Mouse (Mus musculus) heart, embryonic 12.5 days (tissue): ENCODE results near the gene Mast3. TPM values are rescaled to one million over a fixed set of nuclear protein-coding genes. Genes with fewer than 3 reads are reported as not detected.
A peak's percentile ranks its signal among the peaks of the same experiment; 100 is the strongest.

Experiments
- ATAC-seq: fragments of 200-750 bp; cut with Nextera tagmentation; 2 replicates; pipeline ENCODE4 v1.8.0; 2017; ENCODE audit warnings: moderate TSS enrichment, moderate library complexity; ENCODE audit not compliant: insufficient number of reproducible peaks, low FRiP score
- H3K27ac ChIP-seq: fragments of 300-500 bp; sonication (generic); 2 replicates; pipeline ENCODE4 v1.5.1; 2016; ENCODE audit warnings: mild to moderate bottlenecking, moderate library complexity; ENCODE audit not compliant: poor library complexity, severe bottlenecking
- H3K27me3 ChIP-seq: fragments of 300-500 bp; sonication (generic); replicated peaks from 2 replicates; pipeline ENCODE4 v1.6.1; 2016; ENCODE audit warnings: mild to moderate bottlenecking, moderate library complexity
- H3K36me3 ChIP-seq: fragments of 300-500 bp; sonication (generic); 2 replicates; pipeline ENCODE4 v1.6.1; 2016; ENCODE audit warnings: mild to moderate bottlenecking, moderate library complexity
- H3K4me1 ChIP-seq: fragments of 300-500 bp; sonication (generic); replicated peaks from 2 replicates; pipeline ENCODE4 v1.6.1; 2016; ENCODE audit warnings: mild to moderate bottlenecking
- H3K4me2 ChIP-seq: fragments of 300-500 bp; sonication (generic); 2 replicates; pipeline ENCODE4 v1.6.1; 2016; ENCODE audit warnings: mild to moderate bottlenecking, moderate library complexity
- H3K4me3 ChIP-seq: fragments of 300-500 bp; sonication (generic); 2 replicates; pipeline ENCODE4 v1.5.1; 2016; ENCODE audit warnings: mild to moderate bottlenecking
- H3K9ac ChIP-seq: fragments of 300-500 bp; sonication (generic); 2 replicates; pipeline ENCODE4 v1.6.1; 2016; ENCODE audit warnings: mild to moderate bottlenecking, moderate library complexity
- H3K9me3 ChIP-seq: fragments of 300-500 bp; sonication (generic); replicated peaks from 2 replicates; pipeline ENCODE4 v1.6.1; 2016; ENCODE audit warnings: mild to moderate bottlenecking, moderate library complexity
- WGBS: fragments of 180-500 bp; shearing (Covaris S2); methylation state at CpG from one replicate; pipeline ENCODE4 v1.1.7; 2016; 5-methylcytosine and 5-hydroxymethylcytosine counted together
- polyA plus RNA-seq: library from polyadenylated mRNA; unstranded; fragments of >200 nt; fragmentation: Nextera tagmentation; extraction: Ambion mirVana; gene quantifications from 2 replicates; pipeline ENCODE4 v1.2.1, GENCODE M21; 2016

The Mast3 gene
- polyA plus RNA-seq, 1 experiment from 2014 or later: 8.1 TPM

DNA sequence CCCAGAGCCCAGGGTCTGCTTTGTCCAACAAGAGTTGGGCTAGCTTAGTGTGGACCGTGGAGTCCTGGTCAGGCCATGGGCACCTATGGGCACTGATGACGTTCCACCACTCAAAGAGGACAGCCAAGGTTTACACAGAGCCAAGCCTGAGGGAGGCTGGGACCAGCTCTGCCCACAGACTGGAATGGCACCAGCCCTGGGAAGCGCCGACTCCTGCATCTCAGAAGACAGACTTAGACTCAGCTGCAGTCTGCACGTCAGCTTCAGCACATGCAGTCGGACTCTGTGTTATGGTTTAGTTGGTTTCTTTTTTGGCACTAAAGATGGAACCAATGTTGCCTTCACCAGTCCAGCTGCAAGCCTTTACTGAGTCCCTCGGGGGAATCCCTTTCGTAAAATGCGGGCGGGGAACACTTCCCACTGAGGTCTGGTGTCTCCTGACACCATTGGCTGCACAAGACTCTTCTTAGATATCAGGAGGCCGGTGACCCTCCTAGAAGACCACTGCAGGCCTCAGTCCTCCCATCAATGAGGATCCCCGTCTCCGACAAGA lies 54.6 kb downstream of the Mast3 start:
- Histone ChIP-seq H3K9me3 (no peaks in the 10 kb centered on the region), H3K9ac (no peak overlapping the region), H3K4me2 (no peak overlapping the region), H3K4me1 (peaks cover 18% of the 10 kb centered on the region), H3K27ac (no peak overlapping the region), H3K4me3 (no peak overlapping the region), H3K36me3 (no peaks in the 10 kb centered on the region), H3K27me3 (peaks cover 54% of the 10 kb centered on the region)
- 80% methylated on average over 13 of the region's 13 CpGs for WGBS
- ATAC-seq: no peak

DNA sequence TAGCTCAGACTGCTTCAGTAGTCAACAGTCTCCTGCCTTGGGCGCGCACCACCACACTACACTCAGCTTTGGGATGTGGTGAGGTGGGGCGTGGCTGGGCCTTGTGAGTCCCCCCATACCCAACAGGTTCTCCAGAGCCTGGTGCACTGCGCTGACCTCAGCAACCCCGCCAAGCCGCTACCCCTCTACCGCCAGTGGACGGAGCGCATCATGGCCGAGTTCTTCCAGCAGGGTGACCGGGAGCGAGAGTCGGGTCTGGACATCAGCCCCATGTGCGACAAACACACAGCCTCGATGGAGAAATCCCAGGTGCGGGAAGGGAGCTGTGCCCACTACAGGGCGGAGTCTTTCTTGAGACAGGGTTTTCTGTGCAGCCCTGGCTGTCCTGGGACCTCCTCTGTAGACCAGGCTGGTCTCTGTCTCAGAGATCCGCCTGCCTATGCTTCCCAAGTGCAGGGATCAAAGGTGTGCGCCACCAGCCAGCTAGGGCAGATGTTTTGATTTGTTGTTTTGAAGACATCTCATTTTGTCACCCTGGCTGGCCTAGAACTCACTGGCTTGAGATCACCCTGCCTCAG lies 55.7 kb downstream of the Mast3 start:
- no peak overlapping the region for H3K9ac ChIP-seq
- H3K27me3 ChIP-seq: peaks cover 64% of the 10 kb centered on the region
- peaks cover 15% of the 10 kb centered on the region for H3K4me1 ChIP-seq
- no peak overlapping the region for H3K4me3 ChIP-seq
- no peak overlapping the region for H3K27ac ChIP-seq
- H3K4me2 ChIP-seq: no peak overlapping the region
- H3K36me3 ChIP-seq: no peaks in the 10 kb centered on the region
- 73% methylated on average over 19 of the region's 19 CpGs for WGBS
- ATAC-seq: no peak
- no peaks in the 10 kb centered on the region for H3K9me3 ChIP-seq

DNA sequence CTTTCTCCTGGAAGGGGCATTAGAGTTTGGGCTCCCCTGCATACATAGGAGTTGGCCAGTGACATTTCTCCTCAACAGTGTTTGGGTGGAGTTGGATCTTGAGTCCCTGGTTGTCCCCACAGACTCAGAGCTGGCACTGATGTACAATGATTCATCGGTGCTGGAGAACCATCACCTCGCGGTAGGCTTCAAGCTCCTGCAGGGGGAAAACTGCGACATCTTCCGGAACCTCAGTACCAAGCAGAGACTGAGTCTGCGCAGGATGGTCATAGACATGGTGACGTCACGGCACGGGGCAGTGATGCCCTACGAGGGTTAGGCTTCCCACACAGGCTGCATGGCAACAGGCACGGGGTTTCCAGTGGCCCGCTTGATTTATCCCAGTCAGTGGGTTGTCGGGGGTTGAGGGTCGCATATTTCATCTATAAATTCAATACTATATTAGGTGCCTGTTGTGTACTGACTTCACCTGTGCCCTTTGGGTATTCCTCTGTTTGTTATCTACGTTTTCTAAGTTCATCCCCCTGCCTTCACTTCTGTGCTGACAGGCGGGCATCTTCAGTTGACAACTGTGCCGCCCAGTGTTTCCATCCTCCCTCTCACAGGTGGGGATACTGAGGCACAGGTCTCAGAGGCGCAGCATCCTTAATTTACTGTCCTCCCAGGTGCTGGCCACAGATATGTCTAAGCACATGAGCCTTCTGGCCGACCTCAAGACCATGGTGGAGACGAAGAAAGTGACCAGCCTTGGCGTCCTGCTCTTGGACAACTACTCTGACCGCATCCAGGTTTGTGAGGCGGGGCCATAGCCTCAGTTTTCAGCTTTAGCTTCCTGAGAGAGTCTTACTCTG lies 56.4 kb downstream of the Mast3 start:
- H3K27ac ChIP-seq: no peak overlapping the region
- H3K9me3 ChIP-seq: no peaks in the 10 kb centered on the region
- H3K9ac ChIP-seq: no peak overlapping the region
- ATAC-seq: no peak
- H3K27me3 ChIP-seq: peaks cover 72% of the 10 kb centered on the region
- 76% methylated on average over 23 of the region's 23 CpGs for WGBS
- H3K4me2 ChIP-seq: no peak overlapping the region
- H3K36me3 ChIP-seq: no peaks in the 10 kb centered on the region
- H3K4me1 ChIP-seq: peaks cover 14% of the 10 kb centered on the region
- no peak overlapping the region for H3K4me3 ChIP-seq

DNA sequence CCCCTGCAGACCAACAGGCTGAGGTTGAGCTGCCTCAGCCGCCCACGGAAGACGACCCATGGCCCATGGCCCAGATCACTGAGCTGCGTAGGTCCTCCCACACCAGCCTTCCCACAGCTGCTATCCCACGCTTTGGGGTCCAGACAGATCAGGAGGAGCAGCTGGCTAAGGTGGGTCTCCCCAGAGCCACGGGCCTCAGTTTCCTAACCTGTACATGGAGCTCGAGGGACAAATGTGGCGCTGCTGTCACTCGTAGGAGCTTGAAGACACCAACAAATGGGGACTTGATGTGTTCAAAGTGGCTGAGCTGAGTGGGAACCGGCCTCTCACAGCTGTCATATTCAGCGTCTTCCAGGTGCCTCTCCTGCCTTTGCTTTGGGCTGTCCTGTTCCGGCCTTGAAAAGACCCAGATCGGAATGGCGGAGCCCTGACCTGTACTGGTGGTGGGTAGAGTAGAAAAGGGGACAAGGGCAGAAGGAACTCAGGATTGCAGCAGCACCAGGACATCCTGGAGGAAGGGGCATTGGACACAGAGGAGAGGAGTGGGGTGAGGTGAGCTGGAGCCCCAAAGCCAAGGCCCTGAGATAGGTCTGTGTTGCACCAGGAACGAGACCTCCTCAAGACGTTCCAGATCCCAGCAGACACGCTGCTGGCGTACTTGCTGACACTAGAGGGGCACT lies 57.5 kb downstream of the Mast3 start:
- H3K36me3 ChIP-seq: no peaks in the 10 kb centered on the region
- no peak for ATAC-seq
- no peaks in the 10 kb centered on the region for H3K9me3 ChIP-seq
- 79% methylated on average over 18 of the region's 18 CpGs for whole genome bisulfite sequencing
- H3K4me1 ChIP-seq: peaks cover 16% of the 10 kb centered on the region
- H3K27me3 ChIP-seq: peaks cover 83% of the 10 kb centered on the region
- H3K9ac ChIP-seq: no peak overlapping the region
- H3K27ac ChIP-seq: no peak overlapping the region
- no peak overlapping the region for H3K4me3 ChIP-seq
- no peak overlapping the region for H3K4me2 ChIP-seq

DNA sequence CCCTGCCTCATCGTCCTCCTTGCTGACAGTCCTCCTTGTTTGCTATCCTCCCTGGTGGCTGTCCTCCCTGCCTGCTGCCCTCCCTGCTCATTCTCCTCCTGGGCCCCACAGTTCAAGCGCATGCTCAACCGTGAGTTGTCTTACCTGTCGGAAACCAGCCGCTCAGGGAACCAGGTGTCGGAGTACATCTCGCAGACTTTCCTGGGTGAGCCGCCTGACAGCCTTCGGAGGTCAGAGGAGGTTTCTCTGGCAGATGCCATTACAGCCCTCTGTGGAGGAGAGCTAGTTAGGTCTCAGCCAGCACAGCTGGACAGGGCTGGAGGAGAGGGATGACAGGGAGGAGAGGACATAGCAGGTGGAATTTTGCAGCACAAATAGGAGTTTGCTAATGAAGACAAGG lies 58.2 kb downstream of the Mast3 start:
- WGBS: 52% methylated on average over 9 of the region's 9 CpGs
- ATAC-seq: no peak
- peaks cover 23% of the 10 kb centered on the region for H3K4me1 ChIP-seq
- no peak overlapping the region for H3K4me2 ChIP-seq
- H3K4me3 ChIP-seq: no peak overlapping the region
- no peak overlapping the region for H3K9ac ChIP-seq
- H3K9me3 ChIP-seq: no peaks in the 10 kb centered on the region
- H3K27me3 ChIP-seq: peaks cover 90% of the 10 kb centered on the region
- H3K27ac ChIP-seq: no peak overlapping the region
- H3K36me3 ChIP-seq: no peaks in the 10 kb centered on the region

DNA sequence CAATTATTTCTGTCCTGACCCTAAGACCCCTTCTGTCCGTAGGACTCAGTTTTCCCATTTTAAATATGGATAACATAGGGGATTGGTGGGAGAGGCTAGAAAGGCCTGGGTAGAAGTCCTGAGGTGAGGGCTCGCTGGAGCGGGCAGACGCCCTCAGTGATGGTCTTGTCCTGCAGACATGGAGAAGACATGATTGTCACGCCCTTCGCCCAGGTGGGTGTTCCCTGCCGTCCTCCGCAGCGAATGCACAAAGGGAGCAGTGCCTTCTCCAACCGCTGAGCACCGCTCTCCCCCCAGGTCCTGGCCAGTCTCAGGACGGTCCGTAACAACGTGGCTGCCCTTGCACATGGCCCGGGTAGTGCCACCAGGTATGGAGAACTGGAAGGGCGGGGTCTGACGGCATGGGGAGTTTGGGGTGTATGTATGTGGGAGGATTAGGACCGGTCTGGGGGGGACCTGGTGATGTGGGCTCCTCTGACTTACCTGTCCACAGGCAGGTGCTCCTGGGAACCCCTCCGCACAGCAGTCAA lies 59.1 kb downstream of the Mast3 start:
- H3K4me2 ChIP-seq: no peak overlapping the region
- no peak for ATAC-seq
- H3K9ac ChIP-seq: no peak overlapping the region
- H3K36me3 ChIP-seq: no peaks in the 10 kb centered on the region
- peaks cover 32% of the 10 kb centered on the region for H3K4me1 ChIP-seq
- no peaks in the 10 kb centered on the region for H3K9me3 ChIP-seq
- H3K27me3 ChIP-seq: peaks cover 90% of the 10 kb centered on the region
- H3K27ac ChIP-seq: no peak overlapping the region
- no peak overlapping the region for H3K4me3 ChIP-seq
- WGBS: 49% methylated on average over 19 of the region's 19 CpGs

DNA sequence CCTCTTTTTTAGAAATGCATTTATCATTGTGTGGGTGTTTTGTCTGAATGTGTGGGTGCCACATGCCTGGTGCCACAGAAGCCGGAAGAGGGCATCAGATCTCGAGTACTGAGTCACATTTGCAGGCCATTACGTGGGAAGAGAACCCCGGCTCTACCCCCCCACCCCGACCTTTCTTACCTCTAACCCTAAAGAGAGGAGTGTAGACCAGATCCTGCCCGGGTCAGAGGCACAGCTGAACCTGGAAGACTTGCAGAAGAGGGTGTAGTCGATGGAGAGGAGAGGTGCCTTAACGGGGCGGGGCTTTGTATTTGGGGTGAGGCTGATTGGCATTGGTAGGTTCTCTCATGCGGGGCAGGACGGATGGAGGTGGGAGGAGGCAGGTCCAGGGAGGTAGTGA lies 60.0 kb downstream of the Mast3 start:
- no peak overlapping the region for H3K4me3 ChIP-seq
- no peaks in the 10 kb centered on the region for H3K9me3 ChIP-seq
- H3K4me1 ChIP-seq: peaks cover 33% of the 10 kb centered on the region
- H3K27me3 ChIP-seq: peaks cover 86% of the 10 kb centered on the region
- no peaks in the 10 kb centered on the region for H3K36me3 ChIP-seq
- 47% methylated on average over 11 of the region's 11 CpGs for WGBS
- no peak overlapping the region for H3K9ac ChIP-seq
- no peak for ATAC-seq
- no peak overlapping the region for H3K4me2 ChIP-seq
- no peak overlapping the region for H3K27ac ChIP-seq

DNA sequence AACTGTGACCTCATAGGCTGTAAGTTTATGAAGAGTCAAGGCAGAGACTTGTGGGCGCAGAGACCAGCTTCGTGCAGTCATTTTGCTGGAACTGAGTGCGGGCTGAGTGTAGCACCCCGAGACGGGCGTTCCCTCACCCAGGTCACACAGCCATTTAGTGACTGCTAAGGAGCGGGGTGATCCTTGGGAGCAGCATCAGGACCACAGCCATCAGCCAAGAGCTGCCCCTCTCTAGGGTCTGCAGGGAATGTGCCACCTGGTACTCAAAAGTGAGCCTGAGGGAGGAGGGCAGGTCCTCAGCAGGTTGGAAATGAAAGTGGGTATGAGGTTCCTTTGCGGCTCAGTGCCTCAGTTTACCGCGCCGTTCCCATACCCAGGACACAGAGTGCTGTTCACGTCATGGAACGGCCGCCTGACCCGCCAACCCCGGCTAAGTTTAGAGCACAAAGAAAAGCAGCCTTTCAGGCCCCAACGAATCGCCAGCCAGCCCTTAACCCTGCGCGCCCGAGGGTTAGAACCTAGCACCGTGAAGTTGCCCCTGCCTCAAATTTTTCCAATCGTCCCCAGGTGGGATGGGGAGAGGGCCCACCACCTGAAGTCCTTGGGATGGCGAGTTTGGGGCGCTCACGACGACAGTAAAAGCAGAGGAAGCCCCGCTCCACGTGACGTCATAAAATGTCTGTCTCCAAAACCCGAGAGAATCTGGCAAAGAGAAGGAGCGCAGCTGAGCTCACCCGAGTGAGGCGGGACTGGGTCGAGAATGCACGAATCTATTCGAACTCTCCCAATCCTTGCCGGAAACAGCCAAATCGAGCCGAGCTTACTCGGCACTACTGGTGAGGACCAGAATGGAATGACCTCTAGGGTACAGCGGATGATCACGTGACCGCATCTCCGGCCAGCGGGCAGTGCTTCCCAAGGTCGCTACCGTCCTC lies 60.9 kb downstream of the Mast3 start:
- Histone ChIP-seq H3K27ac (no peak overlapping the region), H3K9ac (no peak overlapping the region), H3K27me3 (peaks cover 77% of the 10 kb centered on the region), H3K36me3 (no peaks in the 10 kb centered on the region), H3K4me1 (peaks cover 33% of the 10 kb centered on the region), H3K4me3 (peak overlapping the region; percentile 35), H3K4me2 (peak overlapping the region; percentile 60), H3K9me3 (no peaks in the 10 kb centered on the region)
- 5% methylated on average over 48 of the region's 48 CpGs for WGBS
- ATAC-seq: no peak

DNA sequence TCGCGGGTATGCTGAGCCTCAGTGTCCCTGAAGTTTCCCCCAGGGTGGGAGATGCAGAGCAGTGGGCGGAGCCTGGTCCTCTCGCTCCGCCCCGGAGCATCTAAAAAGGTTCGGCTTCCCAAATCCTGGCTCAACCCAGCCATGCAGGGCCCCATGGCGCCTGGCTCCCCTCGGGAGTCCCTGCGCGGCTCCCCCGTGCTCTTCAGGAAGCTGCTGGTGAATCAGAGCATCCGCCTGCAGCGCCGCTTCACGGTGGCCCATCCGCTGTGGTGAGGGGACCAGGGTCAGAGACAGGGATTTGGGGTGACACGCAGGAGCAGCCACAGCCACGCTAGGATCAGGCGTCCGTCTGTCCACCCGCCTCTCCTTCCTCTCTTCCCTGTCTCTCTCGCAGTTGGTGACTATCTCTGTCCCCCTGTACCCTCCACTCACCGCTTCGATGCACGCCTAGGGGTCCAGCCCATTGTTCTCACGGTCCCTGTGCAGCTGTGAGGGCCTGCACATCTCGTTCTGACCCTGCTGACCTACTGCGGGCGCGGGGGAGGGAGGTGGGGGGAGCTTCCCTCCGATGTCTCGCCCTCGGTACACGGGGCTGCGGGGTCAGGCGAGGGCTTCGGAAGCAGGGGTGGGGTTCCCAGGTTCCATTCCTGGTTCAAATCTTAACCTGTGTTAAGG lies 61.7 kb downstream of the Mast3 start:
- peaks cover 33% of the 10 kb centered on the region for H3K4me1 ChIP-seq
- no peak for ATAC-seq

DNA sequence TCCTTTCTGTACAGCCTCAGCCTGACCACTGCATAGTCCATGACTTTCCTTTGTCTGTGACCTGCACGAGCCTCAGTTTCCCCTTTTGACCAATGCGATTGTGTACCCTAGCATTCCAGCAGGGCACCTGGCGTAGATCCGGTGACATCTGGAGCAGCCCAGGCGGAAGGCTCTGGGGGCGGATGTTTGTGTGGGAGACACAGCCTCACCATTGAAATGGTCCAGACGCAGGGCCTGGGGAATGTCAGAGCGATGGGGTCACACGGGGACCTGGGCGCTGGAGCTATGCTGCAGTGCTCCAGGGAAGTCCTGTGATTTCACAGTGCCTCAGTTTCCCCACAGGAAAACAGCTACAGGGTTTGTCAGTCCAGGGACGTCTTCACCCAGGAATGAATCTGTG lies 62.7 kb downstream of the Mast3 start:
- Histone ChIP-seq H3K9me3 (no peaks in the 10 kb centered on the region), H3K4me1 (peaks cover 33% of the 10 kb centered on the region), H3K4me2 (0 out of 2 replicates have a peak overlapping the region, but pooled peaks have one; percentile 0), H3K9ac (no peak overlapping the region), H3K36me3 (no peaks in the 10 kb centered on the region), H3K4me3 (no peak overlapping the region), H3K27ac (no peak overlapping the region), H3K27me3 (peaks cover 69% of the 10 kb centered on the region)
- ATAC-seq: no peak
- WGBS: 28% methylated on average over 11 of the region's 11 CpGs

More for the DNA sequence above, 61.7 kb downstream of the Mast3 start:
- Histone ChIP-seq H3K9ac (no peak overlapping the region), H3K9me3 (no peaks in the 10 kb centered on the region), H3K4me2 (peak overlapping the region; percentile 60), H3K27ac (no peak overlapping the region), H3K36me3 (no peaks in the 10 kb centered on the region), H3K4me3 (peak overlapping the region; percentile 17), H3K27me3 (peaks cover 73% of the 10 kb centered on the region)
- 3% methylated on average over 38 of the region's 38 CpGs for WGBS
